Mouse (Mus musculus): ENCODE measurements around the gene Gm15737. TPM values are rescaled to one million over a fixed set of nuclear protein-coding genes. Genes with fewer than 3 reads are reported as not detected.

Gm15737 gene
- not detected for polyA plus RNA-seq (2017; shearing (Covaris generic))

DNA sequence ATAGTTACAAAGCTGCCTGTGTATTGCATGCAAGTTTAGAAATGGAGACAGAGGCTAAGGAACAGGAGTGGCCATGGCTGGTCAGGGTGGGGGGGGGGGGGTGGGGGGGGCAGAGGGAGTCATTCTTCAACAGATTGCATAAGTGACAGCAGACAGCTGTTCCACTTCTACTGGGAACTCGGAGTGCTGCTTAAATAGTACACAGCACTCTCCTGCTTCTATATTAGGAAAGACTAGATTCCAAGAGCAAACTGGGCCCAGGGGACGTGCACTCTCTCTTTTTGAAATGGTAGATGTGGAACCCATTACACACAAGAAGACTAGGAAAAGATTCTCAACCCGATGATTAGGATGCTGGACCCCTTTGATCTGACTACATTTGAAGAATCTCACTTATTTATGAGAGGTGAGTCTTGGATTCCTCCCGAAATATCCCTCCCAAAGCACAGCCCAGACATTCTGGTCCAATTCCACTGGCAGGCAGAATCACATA is at the start of gene Gm15737:
TSS of gene Gm15737 (plus strand) at position 269 of the 493 bp plus-strand sequence.

Other genes with a start within 250 kb of the Gm15737 start
- 0.43 TPM for gene Prickle2, start 163.2 kb upstream of the Gm15737 start, polyA plus RNA-seq (2017; shearing (Covaris generic))
- 0.24 TPM for gene A730049H05Rik, start 52.9 kb upstream of the Gm15737 start, polyA plus RNA-seq (2017; shearing (Covaris generic))
- 0.55 TPM for gene Adamts9, start 74.1 kb downstream of the Gm15737 start, polyA plus RNA-seq (2017; shearing (Covaris generic))

Measured in effector memory CD4-positive, alpha-beta T cell, adult 7 months (primary cell).